Mouse (Mus musculus): ENCODE results near the gene Ube2v1.

GRCm38 (mm10) chr2:167593551-167594250 lies 38.2 kb downstream of the Ube2v1 start:
- TF ChIP-seq GATA1 (IDR thresholded peaks at IDR 0.05; ENCODE audit: low read length), result no peak
- TF ChIP-seq TAL1 (IDR thresholded peaks at IDR 0.05; ENCODE audit: low read length), result no peak

All from erythroblast, embryonic 14.5 days (primary cell).